Mouse (Mus musculus) heart, postnatal 25 days (tissue): ENCODE measurements around the gene Strn4. TPM values are rescaled to one million over a fixed set of nuclear protein-coding genes. Genes with fewer than 3 reads are reported as not detected.
A peak's percentile ranks its signal among the peaks of the same experiment; 100 is the strongest.

Experiments
- DNase-seq: peaks from one replicate; pipeline ENCODE4 v3.0.0; 2022; ENCODE audit warnings: low spot score
- intact Hi-C: fragments of 180-260 bp; cut with DNase I; formaldehyde crosslinking; loops from one replicate; pipeline ENCODE4 v1.15.1; 2025
- total RNA-seq, 2 experiments: library from RNA; stranded (reverse); gene quantifications; 2 replicates each; pipeline ENCODE4 v1.2.3; 2021

The Strn4 gene
- total RNA-seq, 2 experiments from 2014 or later = 54.8 to 65.5 TPM

- no peak for DNase-seq
- intact Hi-C loops = no loop called here
These were observed 55.9 kb downstream of the Strn4 start for GRCm38 (mm10) chr7:16871600-16871999.

GRCm38 (mm10) chr7:16872478-16872877 lies 56.8 kb downstream of the Strn4 start:
- DNase-seq = no peak
- intact Hi-C loops = loop anchor here (2.0 kb wide), 1 partner anchor 42 kb away; no protein-coding TSS in a partner anchor

GRCm38 (mm10) chr7:16873392-16873791 lies 57.7 kb downstream of the Strn4 start:
- intact Hi-C loops = loop anchor here (2.0 kb wide), 1 partner anchor 41 kb away; no protein-coding TSS in a partner anchor

GRCm38 (mm10) chr7:16874190-16874589 lies 58.5 kb downstream of the Strn4 start:
- peak; percentile 58 for DNase-seq
- intact Hi-C loops = loop anchor here (1.0 kb wide), 1 partner anchor 18 kb away; no protein-coding TSS in a partner anchor

More at GRCm38 (mm10) chr7:16873392-16873791, 57.7 kb downstream of the Strn4 start:
- DNase-seq = no peak

- intact Hi-C loops = loop anchor here (1.0 kb wide), 1 partner anchor 17 kb away; no protein-coding TSS in a partner anchor
- peak; percentile 100 for DNase-seq
These were observed 59.1 kb downstream of the Strn4 start for GRCm38 (mm10) chr7:16874756-16875309.

DNA sequence AGATGAGACGGTGACA lies 59.4 kb downstream of the Strn4 start, which contains the start of gene Dact3:
TSS of gene Dact3 (plus strand) at position 8 of the 16 bp plus-strand sequence.
- intact Hi-C loops = no loop called here
- no peak for DNase-seq

GRCm38 (mm10) chr7:16875326-16875725 lies 59.6 kb downstream of the Strn4 start:
- DNase-seq = no peak
- intact Hi-C loops = no loop called here

DNA sequence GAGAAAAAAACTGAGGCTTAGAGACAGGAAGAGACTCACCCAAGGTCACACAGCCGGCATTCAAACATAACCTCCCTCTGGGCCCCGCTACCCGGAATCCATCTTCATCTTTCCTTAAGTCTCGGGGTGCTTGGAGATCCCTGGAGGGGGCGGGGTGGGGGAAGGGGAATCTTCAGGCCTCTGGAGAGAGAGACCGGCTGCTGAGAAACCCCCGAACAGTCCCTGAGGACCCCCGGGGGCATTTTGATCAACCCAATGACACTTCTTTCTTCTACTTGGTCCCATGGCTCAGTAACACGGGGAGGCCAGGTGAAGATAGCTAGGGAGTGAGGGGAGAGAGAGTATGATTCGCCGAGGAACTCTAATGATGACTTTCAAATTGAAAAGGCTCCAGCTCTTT lies 60.3 kb downstream of the Strn4 start:
- intact Hi-C loops = no loop called here
- no peak for DNase-seq

- no peak for DNase-seq
- intact Hi-C loops = no loop called here
These were observed 60.9 kb downstream of the Strn4 start for GRCm38 (mm10) chr7:16876608-16877007.

DNA sequence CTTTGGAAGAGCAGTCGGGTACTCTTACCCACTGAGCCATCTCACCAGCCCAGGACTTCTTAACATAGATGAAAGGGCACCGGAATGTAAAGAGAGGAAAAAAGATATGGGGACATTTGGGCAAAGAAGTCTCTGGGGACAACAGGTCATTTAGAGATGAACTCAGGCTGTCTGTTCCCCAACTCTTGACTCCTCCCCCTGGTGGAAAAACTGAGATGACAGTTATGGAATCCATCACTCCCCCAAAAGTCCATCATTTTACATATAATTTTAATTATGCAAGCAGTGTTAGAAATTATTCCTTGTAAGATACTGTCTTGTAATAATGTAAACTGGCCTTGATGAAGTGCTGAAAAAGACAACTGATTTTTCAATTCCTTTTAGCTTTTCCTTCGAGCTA lies 62.0 kb downstream of the Strn4 start:
- intact Hi-C loops = no loop called here
- DNase-seq = no peak

- DNase-seq = peak; percentile 73
- intact Hi-C loops = no loop called here
These were observed 64.3 kb downstream of the Strn4 start for GRCm38 (mm10) chr7:16879796-16880547.

GRCm38 (mm10) chr7:16880615-16881014 lies 64.9 kb downstream of the Strn4 start:
- DNase-seq = no peak
- intact Hi-C loops = no loop called here

- no peak for DNase-seq
- intact Hi-C loops = no loop called here
These were observed 67.5 kb downstream of the Strn4 start for GRCm38 (mm10) chr7:16883162-16883561.

DNA sequence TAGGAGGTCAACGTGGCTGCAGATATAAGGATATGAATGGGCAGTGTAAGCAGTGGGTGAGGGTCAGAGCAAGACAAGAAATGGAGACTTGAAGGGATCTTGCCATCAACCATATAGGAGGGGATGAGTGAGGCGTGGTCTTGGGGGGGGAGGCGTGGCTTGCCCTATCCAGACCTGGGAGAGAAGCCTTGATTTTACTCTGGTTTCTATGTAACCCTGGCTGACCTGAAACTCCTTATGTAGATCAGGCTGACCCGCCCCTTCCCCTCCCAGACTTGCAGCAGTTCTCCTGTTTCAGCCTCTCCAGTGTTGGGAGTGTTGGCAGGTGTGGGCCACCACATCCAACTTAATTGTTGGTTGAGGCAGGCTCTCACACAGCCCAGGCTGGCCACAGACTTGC lies 68.6 kb downstream of the Strn4 start:
- intact Hi-C loops = no loop called here
- no peak for DNase-seq

DNA sequence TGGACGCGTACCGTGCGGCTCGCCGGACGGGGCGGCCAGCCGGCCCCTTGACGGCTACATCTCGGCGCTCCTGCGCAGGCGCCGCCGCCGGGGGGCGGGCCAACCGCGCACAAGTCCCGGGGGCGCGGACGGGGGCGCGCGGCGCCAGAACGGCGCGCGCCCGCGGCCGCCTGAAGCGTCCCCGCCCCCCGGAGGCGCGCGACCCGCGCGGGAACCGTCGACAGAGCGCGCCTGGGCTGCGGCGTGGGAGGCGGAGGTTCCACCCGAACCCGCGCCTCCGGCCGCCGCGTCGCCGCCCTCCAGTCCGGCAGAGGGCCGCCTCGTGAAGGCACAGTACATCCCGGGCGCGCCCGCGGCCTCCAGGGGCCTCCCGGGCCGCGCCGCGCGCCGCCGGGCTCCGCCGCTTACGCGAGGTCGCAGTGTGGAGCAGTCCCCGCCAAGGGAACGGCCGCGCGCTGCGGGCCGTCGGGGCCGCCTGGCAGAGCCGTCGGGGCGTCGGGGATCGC lies 69.6 kb downstream of the Strn4 start:
- DNase-seq = no peak
- intact Hi-C loops = no loop called here

- intact Hi-C loops = no loop called here
- DNase-seq = no peak
These were observed 70.2 kb downstream of the Strn4 start for GRCm38 (mm10) chr7:16885905-16886304.

Other genes with a start within 250 kb of the Strn4 start
- 10 to 100 TPM; 34.2 to 35.8 TPM for gene Arhgap35, start 200.9 kb upstream of the Strn4 start, total RNA-seq
- gene Ceacam15, start 140.2 kb upstream of the Strn4 start, total RNA-seq = not detected
- gene Ceacam9, start 94.0 kb upstream of the Strn4 start, total RNA-seq = not detected
- 10 to 100 TPM; 80.9 to 87.9 TPM for gene Ap2s1, start 77.5 kb upstream of the Strn4 start, total RNA-seq
- 10 to 100 TPM; 18.5 to 22.8 TPM for gene Slc1a5, start 34.5 kb upstream of the Strn4 start, total RNA-seq
- gene Fkrp, start 843 bp downstream of the Strn4 start, total RNA-seq = 10 to 100 TPM; 46.2 to 48.0 TPM
- 10 to 100 TPM; 18.0 to 22.9 TPM for gene Prkd2, start 27.0 kb downstream of the Strn4 start, total RNA-seq
- 10 to 100 TPM; 15.2 to 17.4 TPM for gene Dact3, start 59.4 kb downstream of the Strn4 start, total RNA-seq
- under 1 TPM; 0.45 to 0.86 TPM for gene Gng8, start 75.9 kb downstream of the Strn4 start, total RNA-seq
- 1 to 10 TPM; 2.1 to 3.1 TPM for gene Ptgir, start 90.6 kb downstream of the Strn4 start, total RNA-seq
- gene Calm3, start 108.2 kb downstream of the Strn4 start, total RNA-seq = 100 to 1,000 TPM; 196 to 203 TPM
- gene Pnmal2, start 128.8 kb downstream of the Strn4 start, total RNA-seq = 1 to 10 TPM; 3.7 to 4.1 TPM
- not detected for gene Pnmal1, start 143.8 kb downstream of the Strn4 start, total RNA-seq
- gene Gm42372, start 167.2 kb downstream of the Strn4 start, total RNA-seq = not detected
- 1 to 10 TPM; 5.2 to 6.5 TPM for gene Ccdc8, start 176.8 kb downstream of the Strn4 start, total RNA-seq
- gene Ppp5c, start 212.0 kb downstream of the Strn4 start, total RNA-seq = 100 to 1,000 TPM in 1 of 2 experiments, 10 to 100 TPM in 1; 97.5 to 102 TPM
- 1 to 10 TPM; 1.8 to 1.9 TPM for gene Hif3a, start 246.5 kb downstream of the Strn4 start, total RNA-seq